Mouse (Mus musculus): Measurements from ENCODE around the gene Setmar.

- TF ChIP-seq CTCF (IDR thresholded peaks at IDR 0.05; ENCODE audit: borderline replicate concordance, control insufficient read depth, extremely low read depth, insufficient read depth, low read length, poor library complexity): no peak
- no peak for TF ChIP-seq POLR2A (IDR thresholded peaks at IDR 0.05; ENCODE audit: control insufficient read depth, extremely low read depth, insufficient read depth, low read length, poor library complexity)
Measured at GRCm38 (mm10) chr6:108057353-108057752, 7.5 kb upstream of the Setmar start.
